Mouse (Mus musculus) testis, adult 2 months (tissue): ENCODE data around the gene Kctd14.

Experiments used
- CTCF ChIP-seq: fragments of 200-500 bp; IDR thresholded peaks from 2 replicates; pipeline ENCODE4 v1.5.1; 2012; ENCODE audit warnings: low read depth, mild to moderate bottlenecking, inconsistent platforms, low read length, moderate library complexity; ENCODE audit not compliant: control insufficient read depth, insufficient read depth, insufficient replicate concordance
- POLR2A ChIP-seq: fragments of 200-500 bp; IDR thresholded peaks from 2 replicates; pipeline ENCODE4 v1.6.1; 2012; ENCODE audit warnings: low read depth, mild to moderate bottlenecking, inconsistent platforms, low read length, moderate library complexity; ENCODE audit not compliant: control insufficient read depth

- TF ChIP-seq CTCF (no peak), POLR2A (no peak)
Observed at GRCm38 (mm10) chr7:97419163-97419562, 32.0 kb upstream of the Kctd14 start.
